Mouse (Mus musculus): ENCODE measurements around the gene Opn3. TPM values are rescaled to one million over a fixed set of nuclear protein-coding genes. Genes with fewer than 3 reads are reported as not detected.

Gene Opn3
- total and polyA plus RNA-seq, 2 experiments from 2014 or later = 8.6 to 14.8 TPM

GRCm38 (mm10) chr1:175632470-175632869 is 60.1 kb downstream of the Opn3 start:
- Histone ChIP-seq H3K4me2 (ENCODE audit: low read depth, low read length) (no peak overlapping the region), H3K4me1 (ENCODE audit: insufficient read depth, low read length) (no peaks in the 10 kb centered on the region), H3K9ac (replicated peaks; ENCODE audit: low read length) (no peak overlapping the region), H3K4me3 (ENCODE audit: low read length) (no peak overlapping the region), H3K27me3 (ENCODE audit: insufficient read depth, low read length) (no peaks in the 10 kb centered on the region), H3K9me3 (ENCODE audit: low read length) (no peaks in the 10 kb centered on the region), H3K36me3 (ENCODE audit: insufficient read depth, low read length) (no peaks in the 10 kb centered on the region), H3K27ac (no peak overlapping the region)
- no peak for DNase-seq (ENCODE audit: low spot score)
- 96% methylated on average over 14 of the region's 14 CpGs for WGBS
- no peak for ATAC-seq
- no peak for TF ChIP-seq CTCF (IDR thresholded peaks at IDR 0.05; ENCODE audit: low read depth)

DNA sequence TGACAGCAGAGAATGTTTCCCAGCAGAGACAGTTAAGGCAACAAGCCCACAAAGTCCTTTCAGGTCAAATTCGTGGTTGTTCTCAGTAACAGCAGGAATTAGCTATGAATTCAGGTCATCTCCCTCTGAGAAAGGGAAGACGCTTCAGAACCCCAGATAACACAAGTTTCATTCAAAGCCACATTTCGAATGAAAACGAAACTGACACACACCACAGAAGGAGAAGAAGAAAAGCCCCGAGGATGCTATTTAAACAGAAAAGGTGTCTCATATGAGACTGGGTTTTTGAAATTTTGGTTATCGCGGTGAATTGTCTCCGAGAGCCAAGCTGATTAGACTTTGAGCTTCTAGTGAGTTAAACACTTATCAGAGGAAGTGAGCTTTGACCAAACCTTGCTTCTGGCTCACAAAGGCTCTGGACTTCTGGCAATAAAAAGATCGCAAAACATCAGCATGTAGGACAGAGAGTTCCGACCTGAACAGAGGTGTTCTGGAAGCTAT is 60.8 kb downstream of the Opn3 start:
- Histone ChIP-seq H3K4me1 (ENCODE audit: insufficient read depth, low read length) (no peaks in the 10 kb centered on the region), H3K9ac (replicated peaks; ENCODE audit: low read length) (no peak overlapping the region), H3K27ac (no peak overlapping the region), H3K27me3 (ENCODE audit: insufficient read depth, low read length) (no peaks in the 10 kb centered on the region), H3K36me3 (ENCODE audit: insufficient read depth, low read length) (no peaks in the 10 kb centered on the region), H3K9me3 (ENCODE audit: low read length) (no peaks in the 10 kb centered on the region), H3K4me2 (ENCODE audit: low read depth, low read length) (no peak overlapping the region), H3K4me3 (ENCODE audit: low read length) (no peak overlapping the region)
- ATAC-seq = no peak
- 81% methylated on average over 10 of the region's 10 CpGs for WGBS
- no peak for TF ChIP-seq CTCF (IDR thresholded peaks at IDR 0.05; ENCODE audit: low read depth)
- no peak for DNase-seq (ENCODE audit: low spot score)

- Histone ChIP-seq H3K4me1 (ENCODE audit: insufficient read depth, low read length) (no peaks in the 10 kb centered on the region), H3K4me2 (ENCODE audit: low read depth, low read length) (no peak overlapping the region), H3K4me3 (ENCODE audit: low read length) (no peak overlapping the region), H3K27me3 (ENCODE audit: insufficient read depth, low read length) (no peaks in the 10 kb centered on the region), H3K27ac (no peak overlapping the region), H3K9me3 (ENCODE audit: low read length) (no peaks in the 10 kb centered on the region), H3K36me3 (ENCODE audit: insufficient read depth, low read length) (no peaks in the 10 kb centered on the region), H3K9ac (replicated peaks; ENCODE audit: low read length) (no peak overlapping the region)
- no peak for TF ChIP-seq CTCF (IDR thresholded peaks at IDR 0.05; ENCODE audit: low read depth)
- 89% methylated on average over 3 of the region's 3 CpGs for WGBS
- DNase-seq (ENCODE audit: low spot score) = no peak
- no peak for ATAC-seq
These were observed 61.5 kb downstream of the Opn3 start for GRCm38 (mm10) chr1:175631080-175631479.

DNA sequence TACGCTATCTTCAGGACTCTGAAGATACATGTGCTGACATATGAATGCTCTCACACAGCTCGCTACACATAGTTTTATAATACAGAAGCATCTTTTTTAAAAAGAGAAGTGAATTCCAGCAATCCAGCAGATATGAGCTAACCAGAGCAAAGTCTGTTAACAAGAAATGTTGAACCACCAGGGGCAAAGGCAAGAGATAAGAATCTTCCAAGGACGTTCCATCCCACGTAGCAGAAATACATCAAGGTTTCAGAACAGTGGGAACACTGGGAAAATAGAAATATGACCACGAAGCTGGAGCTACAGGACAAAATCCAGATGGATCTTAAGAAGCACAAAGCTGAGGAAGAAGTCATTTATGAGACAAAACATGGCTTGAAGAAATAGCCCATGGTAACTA is 62.2 kb downstream of the Opn3 start:
- H3K36me3 ChIP-seq (ENCODE audit: insufficient read depth, low read length) = no peaks in the 10 kb centered on the region
- no peak overlapping the region for H3K4me2 ChIP-seq (ENCODE audit: low read depth, low read length)
- H3K4me3 ChIP-seq (ENCODE audit: low read length) = no peak overlapping the region
- H3K9ac ChIP-seq (replicated peaks; ENCODE audit: low read length) = no peak overlapping the region
- WGBS = 87% methylated on average over 5 of the region's 5 CpGs
- TF ChIP-seq CTCF (IDR thresholded peaks at IDR 0.05; ENCODE audit: low read depth) = no peak
- no peaks in the 10 kb centered on the region for H3K9me3 ChIP-seq (ENCODE audit: low read length)
- no peak for DNase-seq (ENCODE audit: low spot score)
- H3K27me3 ChIP-seq (ENCODE audit: insufficient read depth, low read length) = no peaks in the 10 kb centered on the region
- no peaks in the 10 kb centered on the region for H3K4me1 ChIP-seq (ENCODE audit: insufficient read depth, low read length)
- H3K27ac ChIP-seq = no peak overlapping the region
- no peak for ATAC-seq

DNA sequence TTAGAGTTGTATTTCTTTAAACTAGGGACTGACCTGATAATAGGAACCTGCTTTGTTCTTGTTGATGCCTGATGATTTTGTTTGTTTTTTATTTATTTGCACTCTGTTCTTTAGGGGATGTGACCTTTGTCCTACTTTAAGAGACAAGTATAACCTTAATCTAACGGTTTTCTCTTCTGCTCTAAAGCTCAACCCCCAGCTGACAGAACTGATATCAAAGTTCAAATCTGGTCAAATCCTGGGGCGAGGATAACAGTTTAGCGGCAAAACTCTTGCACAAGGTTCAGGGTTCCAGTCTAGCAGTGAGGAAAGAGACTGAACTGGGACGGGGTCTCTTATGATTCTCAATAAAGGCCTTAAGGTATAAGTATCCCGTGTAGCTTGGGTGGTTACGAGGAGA is 63.3 kb downstream of the Opn3 start:
- ATAC-seq (no peak), DNase-seq (ENCODE audit: low spot score) (no peak)
- no peaks in the 10 kb centered on the region for H3K36me3 ChIP-seq (ENCODE audit: insufficient read depth, low read length)
- H3K4me3 ChIP-seq (ENCODE audit: low read length) = no peak overlapping the region
- WGBS = 86% methylated on average over 6 of the region's 6 CpGs
- no peak overlapping the region for H3K9ac ChIP-seq (replicated peaks; ENCODE audit: low read length)
- 0 out of 2 replicates have a peak, but pooled peaks cover 4% of the 10 kb centered on the region for H3K4me1 ChIP-seq (ENCODE audit: insufficient read depth, low read length)
- H3K27me3 ChIP-seq (ENCODE audit: insufficient read depth, low read length) = no peaks in the 10 kb centered on the region
- H3K27ac ChIP-seq = no peak overlapping the region
- H3K9me3 ChIP-seq (ENCODE audit: low read length) = no peaks in the 10 kb centered on the region
- TF ChIP-seq CTCF (IDR thresholded peaks at IDR 0.05; ENCODE audit: low read depth) = no peak
- H3K4me2 ChIP-seq (ENCODE audit: low read depth, low read length) = no peak overlapping the region

GRCm38 (mm10) chr1:175625990-175626692 is 66.4 kb downstream of the Opn3 start:
- H3K4me2 ChIP-seq (ENCODE audit: low read depth, low read length) = peak overlapping the region; percentile 90
- ATAC-seq (peak; percentile 19; the same call in 1 of the 2 replicates), DNase-seq (ENCODE audit: low spot score) (peak; percentile 69)
- no peaks in the 10 kb centered on the region for H3K27me3 ChIP-seq (ENCODE audit: insufficient read depth, low read length)
- WGBS = 84% methylated on average over 1 of the region's 1 CpGs
- peak overlapping the region; percentile 87 for H3K4me3 ChIP-seq (ENCODE audit: low read length)
- H3K4me1 ChIP-seq (ENCODE audit: insufficient read depth, low read length) = 0 out of 2 replicates have a peak, but pooled peaks cover 7% of the 10 kb centered on the region
- no peak overlapping the region for H3K9ac ChIP-seq (replicated peaks; ENCODE audit: low read length)
- no peaks in the 10 kb centered on the region for H3K36me3 ChIP-seq (ENCODE audit: insufficient read depth, low read length)
- H3K9me3 ChIP-seq (ENCODE audit: low read length) = no peaks in the 10 kb centered on the region
- TF ChIP-seq CTCF (IDR thresholded peaks at IDR 0.05; ENCODE audit: low read depth) = peak; percentile 74
- H3K27ac ChIP-seq = peak overlapping the region; percentile 66; the same call in 1 of the 2 replicates
